8 mouse cellular contexts compared by ENCODE assay signal in the genomic region with DNA sequence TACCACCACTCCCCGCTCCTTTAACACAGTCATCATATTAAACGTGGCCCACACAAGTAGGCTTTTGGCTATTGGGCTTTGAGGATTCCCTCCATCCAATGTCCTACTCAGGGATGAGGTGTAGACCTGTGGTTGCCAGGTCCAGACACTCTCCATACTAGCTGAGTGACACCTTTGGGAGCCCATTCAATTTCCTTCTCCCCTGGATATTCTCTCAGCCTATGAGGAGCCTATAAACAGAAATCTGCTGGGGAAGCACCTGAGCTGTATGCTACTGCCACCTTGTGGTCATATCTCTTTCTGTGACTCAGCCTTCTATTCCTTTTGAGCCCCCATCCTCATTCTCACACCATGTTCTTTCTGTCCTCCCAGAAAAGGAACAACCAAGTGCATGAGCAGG.
DNase-seq lines count a peak whose midpoint lies in the region; ATAC-seq lines count a peak whose summit lies in the region.

No protein-coding gene starts in this region.

- H3K4me1 ChIP-seq in hindbrain, embryonic 10.5 days (replicated peaks) = peaks cover 5% of the 10 kb centered on the region; the same call in 1 of the 2 replicates
- no peaks in the 10 kb centered on the region for H3K4me1 ChIP-seq in hindbrain, embryonic 12.5 days

- peak; percentile 11 for DNase-seq in hindbrain, embryonic 10.5 days (ENCODE audit: low spot score)
- DNase-seq in ES-CJ7 (ENCODE audit: low read depth, low spot score) = peak; percentile 50
- peak; percentile 13 for DNase-seq in embryo, embryonic 9.5 days (ENCODE audit: extremely low spot score)
- peak; percentile 19 for DNase-seq in lung, postnatal 14 days
- DNase-seq in thymus, postnatal 25 days = peak; percentile 12
- DNase-seq in adrenal gland, postnatal 4 days (ENCODE audit: low spot score in 2 of 2) = no peak
- no peak for DNase-seq in left cerebral cortex, postnatal 25 days (ENCODE audit: low spot score in 2 of 2)

- no peak for ATAC-seq in hindbrain, embryonic 12.5 days (ENCODE audit: low FRiP score)

- no peaks in the 10 kb centered on the region for H3K9me3 ChIP-seq in hindbrain, embryonic 10.5 days
- H3K9me3 ChIP-seq in hindbrain, embryonic 12.5 days (replicated peaks) = no peaks in the 10 kb centered on the region

- H3K4me3 ChIP-seq in hindbrain, embryonic 10.5 days = no peak overlapping the region
- H3K4me3 ChIP-seq in hindbrain, embryonic 12.5 days = no peak overlapping the region

- 82% methylated on average over 2 of the region's 2 CpGs for WGBS in hindbrain, embryonic 10.5 days
- 87% methylated on average over 2 of the region's 2 CpGs for WGBS in hindbrain, embryonic 12.5 days

- no peaks in the 10 kb centered on the region for H3K36me3 ChIP-seq in hindbrain, embryonic 10.5 days
- no peaks in the 10 kb centered on the region for H3K36me3 ChIP-seq in hindbrain, embryonic 12.5 days

- H3K9ac ChIP-seq in hindbrain, embryonic 12.5 days = no peak overlapping the region

- intact Hi-C loops in left cerebral cortex, postnatal 25 days (cut with DNase I) = no loop called here

- H3K4me2 ChIP-seq in hindbrain, embryonic 12.5 days (replicated peaks) = no peak overlapping the region

- H3K27me3 ChIP-seq in hindbrain, embryonic 10.5 days (ENCODE audit: insufficient read depth, poor library complexity, severe bottlenecking) = no peaks in the 10 kb centered on the region
- no peaks in the 10 kb centered on the region for H3K27me3 ChIP-seq in hindbrain, embryonic 12.5 days

- H3K27ac ChIP-seq in hindbrain, embryonic 10.5 days = no peak overlapping the region
- no peak overlapping the region for H3K27ac ChIP-seq in hindbrain, embryonic 12.5 days

Comparison
In these comparisons a context has a peak if more than half of its experiments do, and no peak if none do; other contexts are left out.
1. DNase-seq: peak in hindbrain, embryonic 10.5 days (single experiment), ES-CJ7 (single experiment), embryo, embryonic 9.5 days (single experiment), lung, postnatal 14 days (single experiment) and thymus, postnatal 25 days (single experiment); none in adrenal gland, postnatal 4 days (0 of 2) and left cerebral cortex, postnatal 25 days (0 of 2).